Mouse (Mus musculus): ENCODE data around the gene Ces2b.

GRCm38 (mm10) chr8:104789886-104790680 is 41.3 kb upstream of the Ces2b start:
- TF ChIP-seq CTCF (IDR thresholded peaks at IDR 0.05) = peak; percentile 53
- TF ChIP-seq EP300 (IDR thresholded peaks at IDR 0.05) = no peak

All from lung, postnatal 0 days (tissue).